Mouse (Mus musculus): ENCODE data around the gene Elavl3.
A peak's percentile ranks its signal among the peaks of the same experiment; 100 is the strongest.
"Not testable (repeated sequence)": the region's sequence is repeated elsewhere in the genome, so short reads cannot be mapped to it uniquely, and the experiment has no call there.

The Elavl3 gene

DNA sequence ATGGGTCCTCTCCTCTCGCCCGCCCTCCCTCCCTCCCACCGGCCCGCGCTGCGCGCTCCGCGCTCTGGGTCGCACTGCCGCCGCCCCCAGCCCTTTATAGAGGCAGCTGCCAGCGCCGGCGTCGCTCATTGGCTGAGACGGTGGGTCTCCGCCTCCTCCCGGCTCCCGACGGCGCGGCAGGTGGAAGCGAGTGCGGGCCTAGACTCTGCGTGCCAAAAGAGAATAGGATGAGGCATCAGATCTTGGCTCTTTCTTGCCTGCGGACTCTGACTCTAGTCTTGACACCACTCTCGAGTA, at the start of gene Elavl3:
Elavl3 (minus strand) TSS at position 66 of the 297 bp plus-strand sequence.
- DNase-seq (ENCODE audit: low spot score) = peak; percentile 75

- no peak for DNase-seq (ENCODE audit: low spot score)
Observed at GRCm38 (mm10) chr9:22099922-22100321, 48.1 kb upstream of the Elavl3 start.

DNA sequence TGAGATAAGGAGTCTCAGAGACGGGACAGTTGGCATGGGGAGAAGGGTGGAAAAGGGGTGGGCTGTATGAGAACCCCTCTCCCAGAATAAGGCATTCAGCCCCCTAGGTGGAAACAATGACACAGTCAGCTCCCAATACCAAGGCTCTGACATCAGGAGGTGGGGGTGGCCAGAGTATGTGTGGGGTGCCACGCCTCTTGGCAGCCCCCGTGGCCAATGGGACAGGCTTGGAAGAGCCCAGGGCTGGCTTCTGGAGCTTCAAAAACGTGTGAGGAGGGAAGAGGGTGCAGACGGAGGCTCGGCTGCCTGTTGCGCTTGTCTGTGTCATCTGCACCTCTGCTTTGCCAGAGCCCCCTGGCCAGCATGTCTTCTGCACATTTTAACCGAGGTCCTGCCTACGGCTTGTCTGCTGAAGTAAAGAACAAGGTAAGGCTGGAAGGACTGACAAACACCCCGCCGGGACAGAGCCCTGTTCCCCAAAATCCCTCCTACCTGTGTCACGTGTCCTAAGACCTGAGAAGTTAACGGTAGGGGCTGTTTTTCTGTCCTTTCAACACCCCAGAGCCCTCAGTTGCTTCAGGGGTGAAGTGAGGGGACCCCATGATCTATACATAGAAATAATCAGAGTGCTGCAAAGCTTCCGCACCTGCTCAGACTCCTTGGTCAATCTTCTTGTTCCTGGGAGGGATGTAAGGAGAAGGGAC, 47.3 kb upstream of the Elavl3 start, which contains the start of gene Cnn1:
Cnn1 (plus strand) TSS at position 224 of the 704 bp plus-strand sequence.
- DNase-seq (ENCODE audit: low spot score) = no peak

DNA sequence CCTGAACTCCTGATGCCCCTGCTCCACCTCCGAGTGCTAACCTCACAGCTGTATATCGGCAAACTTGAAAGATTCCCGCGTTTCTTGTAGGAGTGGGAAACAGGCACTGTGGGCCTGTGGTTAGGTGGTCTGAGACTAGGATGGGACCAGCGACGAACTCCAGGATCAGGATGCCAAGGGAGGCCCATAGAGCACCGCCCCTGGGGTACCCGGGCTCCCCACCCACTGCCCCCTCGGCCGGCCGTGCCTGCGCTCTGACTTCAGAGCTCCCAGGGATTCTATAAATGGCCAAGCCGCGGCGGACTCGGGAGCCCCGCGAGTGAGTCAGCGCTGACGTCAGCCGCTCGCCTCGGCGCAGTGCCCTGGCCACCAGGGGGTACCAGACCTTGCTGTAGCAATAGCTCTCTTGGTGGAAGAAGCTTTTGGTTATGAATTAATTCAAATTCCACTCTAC, 44.1 kb upstream of the Elavl3 start:
- peak; percentile 76 for DNase-seq (ENCODE audit: low spot score)

DNA sequence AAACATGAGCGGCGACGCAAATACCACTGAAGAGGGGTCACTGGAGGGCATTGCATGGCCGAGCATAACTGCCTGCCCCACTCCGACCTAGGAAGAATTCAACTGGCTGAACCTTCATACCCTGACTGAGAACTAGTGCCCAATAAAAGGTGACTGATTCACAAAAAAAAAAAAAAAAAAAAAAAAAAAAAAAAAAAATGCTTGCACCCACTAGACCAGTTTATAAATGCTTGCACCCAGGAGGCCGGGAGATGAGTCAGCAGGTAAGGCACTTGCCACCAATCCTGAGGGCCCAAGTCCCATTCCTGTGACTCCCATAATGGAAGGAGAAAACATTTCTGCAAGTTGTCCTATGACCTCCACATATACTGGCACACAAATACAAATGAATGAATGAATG, 40.9 kb upstream of the Elavl3 start:
- no peak for DNase-seq (ENCODE audit: low spot score)

DNA sequence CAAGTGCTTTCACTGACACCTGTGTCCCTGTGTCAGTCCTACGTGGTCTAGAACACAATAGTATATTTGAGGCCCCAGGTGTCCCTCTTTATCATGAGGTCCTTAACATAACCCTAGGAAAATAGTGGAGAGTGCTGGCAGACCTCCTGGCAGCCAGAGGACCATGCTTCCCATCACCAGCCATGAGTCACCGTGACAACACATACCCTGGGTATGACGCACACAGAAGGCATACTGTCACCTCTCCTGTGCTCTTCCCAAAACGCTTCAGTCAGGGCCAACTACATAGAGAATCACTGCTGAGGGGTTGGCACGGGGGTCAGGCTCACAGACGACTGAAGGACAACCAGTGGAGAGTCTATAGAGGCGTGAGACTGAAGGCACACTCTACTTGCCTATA, 38.2 kb upstream of the Elavl3 start:
- DNase-seq (ENCODE audit: low spot score) = no peak

- no peak for DNase-seq (ENCODE audit: low spot score)
Observed at GRCm38 (mm10) chr9:22089281-22089680, 37.5 kb upstream of the Elavl3 start.

- DNase-seq (ENCODE audit: low spot score) = no peak
Observed at GRCm38 (mm10) chr9:22087034-22087618, 35.3 kb upstream of the Elavl3 start.

DNA sequence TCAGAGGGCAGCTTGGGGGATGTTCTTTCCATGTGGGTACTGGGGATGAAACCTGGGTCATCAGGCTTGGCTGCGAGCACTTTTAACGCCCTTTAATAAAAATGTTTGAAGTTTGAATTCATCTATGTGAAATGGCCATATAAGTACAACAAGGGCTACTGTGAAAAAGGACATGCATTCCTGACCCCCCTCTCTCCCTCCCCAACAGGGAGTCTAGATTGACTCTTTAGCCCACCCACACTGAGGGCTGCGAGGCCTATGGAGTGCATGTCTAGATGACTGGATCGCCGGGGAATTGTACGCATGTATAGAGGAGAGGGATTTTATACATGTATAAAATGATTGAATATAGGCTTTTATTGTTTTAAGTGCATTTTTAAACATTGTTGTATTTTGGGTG, 34.2 kb upstream of the Elavl3 start:
- no peak for DNase-seq (ENCODE audit: low spot score)

DNA sequence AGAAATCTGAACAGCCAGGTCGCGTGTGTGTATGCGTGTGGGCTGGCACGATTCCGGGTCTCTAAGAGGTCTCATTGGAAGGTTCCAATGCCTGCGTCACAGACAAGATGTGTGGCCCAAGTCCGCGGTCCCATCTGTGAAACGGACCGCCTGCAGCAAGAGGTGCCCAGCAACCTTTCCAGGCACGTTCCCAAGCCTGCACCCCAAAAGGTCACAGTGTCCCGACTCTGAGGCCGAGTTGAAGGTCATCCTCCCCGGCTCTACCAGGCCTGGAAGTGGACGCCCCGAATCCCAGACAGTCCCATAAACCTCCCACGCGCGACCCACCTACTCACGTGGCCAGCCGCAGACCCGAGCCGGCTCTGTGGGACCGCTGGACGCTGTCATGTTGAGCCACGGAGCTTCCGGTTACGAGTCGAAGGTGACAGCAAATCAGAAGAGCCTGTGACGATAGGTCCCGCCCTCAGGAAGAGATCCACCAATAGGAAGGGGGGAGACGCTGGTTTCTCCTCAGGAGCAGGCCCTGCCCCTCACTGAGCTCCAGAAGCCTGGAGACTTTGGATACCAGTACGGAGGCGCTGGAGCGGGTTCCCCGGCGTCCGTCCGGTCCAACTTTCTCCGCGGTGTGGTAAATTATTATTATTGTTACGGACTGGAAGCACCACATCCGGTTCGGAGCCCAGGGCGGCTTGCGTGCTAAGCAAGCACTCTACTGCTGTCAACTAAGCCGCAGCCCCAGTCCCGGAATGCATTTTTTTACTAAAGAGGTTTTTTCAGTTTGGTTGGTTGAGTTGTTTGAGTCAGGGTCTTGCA, 33.4 kb upstream of the Elavl3 start, which contains the start of gene Ecsit:
Ecsit (minus strand) TSS at position 417 of the 813 bp plus-strand sequence.
- DNase-seq (ENCODE audit: low spot score) = peak; percentile 88

- no peak for DNase-seq (ENCODE audit: low spot score)
Observed at GRCm38 (mm10) chr9:22084667-22085021, 32.8 kb upstream of the Elavl3 start.

GRCm38 (mm10) chr9:22076223-22076622, 24.4 kb upstream of the Elavl3 start:
- no peak for DNase-seq (ENCODE audit: low spot score)

DNA sequence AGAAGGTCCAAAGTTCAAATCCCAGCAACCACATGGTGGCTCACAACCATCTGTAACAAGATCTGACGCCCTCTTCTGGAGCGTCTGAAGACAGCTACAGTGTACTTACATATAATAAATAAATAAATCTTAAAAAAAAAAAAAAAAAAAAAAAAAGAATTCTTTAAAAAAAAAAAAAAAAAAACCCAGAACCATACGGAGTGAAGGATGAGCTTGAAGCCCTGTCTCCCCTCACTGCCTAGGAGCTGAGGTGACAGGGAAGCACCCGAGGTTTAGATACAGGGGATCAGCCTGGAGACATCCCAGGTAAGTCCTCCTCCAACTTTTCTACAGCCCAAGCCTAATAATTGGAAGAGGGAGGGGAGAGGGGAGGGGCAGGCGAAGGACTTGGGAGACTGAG, 24.0 kb upstream of the Elavl3 start:
- DNase-seq (ENCODE audit: low spot score) = not testable (repeated sequence)

- DNase-seq (ENCODE audit: low spot score) = no peak
Observed at GRCm38 (mm10) chr9:22072276-22072675, 20.5 kb upstream of the Elavl3 start.

DNA sequence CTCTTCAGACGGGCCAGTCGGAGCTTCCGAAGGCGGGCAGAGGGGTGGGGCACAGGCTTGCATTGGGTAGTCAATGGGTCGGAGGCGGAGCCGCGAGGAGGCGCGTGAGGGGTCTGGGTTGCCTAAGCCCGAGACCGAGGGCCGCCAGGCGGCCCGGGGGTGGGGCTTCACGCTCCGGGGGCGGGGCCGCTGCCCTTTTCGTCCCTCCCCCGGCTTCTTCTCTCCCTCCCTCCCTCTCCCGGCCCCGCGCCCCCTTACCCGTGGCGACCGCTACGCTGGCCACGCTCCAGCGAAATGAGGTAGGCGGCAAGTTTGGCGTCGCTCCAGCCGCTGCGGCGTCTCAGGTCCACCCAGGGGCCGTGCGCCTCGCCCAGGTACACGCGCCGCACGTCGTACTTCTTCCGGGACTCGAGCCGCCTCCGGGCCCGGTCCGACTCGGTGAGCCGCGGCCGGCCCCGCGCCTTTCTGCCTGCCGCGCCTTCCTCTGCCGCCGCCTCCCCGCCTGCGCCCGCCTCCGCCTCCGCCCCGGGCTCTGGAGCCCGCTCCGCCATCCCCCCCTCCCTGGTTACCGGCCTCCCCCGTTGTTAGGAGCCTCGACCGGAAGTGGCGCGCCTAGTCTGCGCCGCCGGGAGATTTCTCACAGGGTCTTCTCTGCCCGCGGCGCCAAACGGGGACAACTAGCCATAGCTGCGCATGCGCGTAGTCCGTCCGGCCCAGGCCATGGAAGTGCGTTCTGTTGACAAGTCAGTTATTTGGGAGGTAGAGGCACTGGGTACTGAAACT, 19.2 kb upstream of the Elavl3 start, which contains the start of the genes Gm49318 and Zfp653:
Gm49318 (minus strand) TSS at position 469 of the 783 bp plus-strand sequence.
Zfp653 (minus strand) TSS at position 586 of the 783 bp plus-strand sequence.
- DNase-seq (ENCODE audit: low spot score) = peak; percentile 89

DNA sequence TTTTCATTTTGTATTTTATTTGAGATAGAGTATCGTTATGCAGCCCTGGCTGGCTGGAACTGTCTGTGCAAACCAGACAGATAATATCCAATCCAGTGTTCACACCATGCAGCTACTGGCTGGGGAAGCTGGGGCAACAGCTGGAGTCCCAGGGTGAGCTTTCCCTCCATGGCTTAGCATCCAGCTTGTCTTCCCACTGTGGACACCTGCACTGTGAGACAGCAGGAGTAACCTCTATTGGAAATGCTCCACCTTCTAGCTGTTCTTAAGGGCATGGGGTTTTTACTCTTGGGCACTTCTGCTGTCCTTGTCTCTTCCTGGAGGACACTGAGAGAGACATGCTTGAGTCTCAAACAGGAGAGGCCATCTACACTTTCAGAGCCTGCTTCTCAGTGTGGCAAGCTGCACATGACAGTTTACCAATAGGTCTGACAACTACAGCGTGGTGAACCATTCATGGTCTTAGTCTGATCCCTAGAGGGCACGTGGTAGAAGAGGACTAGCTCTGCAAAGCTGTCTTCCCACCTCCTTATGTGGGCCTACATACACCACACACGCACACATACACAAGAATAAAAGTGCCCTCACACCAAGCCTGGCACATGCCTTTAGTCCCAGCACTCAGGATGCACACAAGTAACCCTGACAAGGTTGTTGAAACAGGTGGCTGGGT, 18.2 kb upstream of the Elavl3 start:
- no peak for DNase-seq (ENCODE audit: low spot score)

DNA sequence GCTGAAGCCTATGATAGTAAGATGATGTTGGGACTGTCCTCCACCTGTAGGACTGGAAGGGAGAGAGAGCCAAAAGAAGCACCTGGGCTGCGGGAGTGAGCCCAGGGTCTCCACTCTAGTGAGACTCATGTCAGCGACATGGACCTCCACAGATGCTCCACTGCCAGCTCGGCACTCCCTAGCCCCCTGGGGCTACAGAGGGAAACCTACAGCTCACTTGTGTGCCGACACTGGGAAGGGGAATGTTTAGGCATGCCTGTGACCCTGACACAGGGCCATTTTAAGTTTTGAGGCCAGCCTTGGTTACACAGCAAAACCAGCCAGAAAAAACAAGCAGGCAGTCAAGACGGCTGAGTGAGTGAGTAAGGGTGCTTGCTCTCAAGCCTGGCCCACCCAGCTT, 15.4 kb upstream of the Elavl3 start:
- DNase-seq (ENCODE audit: low spot score) = no peak

- peak; percentile 39 for DNase-seq (ENCODE audit: low spot score)
Observed at GRCm38 (mm10) chr9:22066433-22066832, 14.6 kb upstream of the Elavl3 start.

DNA sequence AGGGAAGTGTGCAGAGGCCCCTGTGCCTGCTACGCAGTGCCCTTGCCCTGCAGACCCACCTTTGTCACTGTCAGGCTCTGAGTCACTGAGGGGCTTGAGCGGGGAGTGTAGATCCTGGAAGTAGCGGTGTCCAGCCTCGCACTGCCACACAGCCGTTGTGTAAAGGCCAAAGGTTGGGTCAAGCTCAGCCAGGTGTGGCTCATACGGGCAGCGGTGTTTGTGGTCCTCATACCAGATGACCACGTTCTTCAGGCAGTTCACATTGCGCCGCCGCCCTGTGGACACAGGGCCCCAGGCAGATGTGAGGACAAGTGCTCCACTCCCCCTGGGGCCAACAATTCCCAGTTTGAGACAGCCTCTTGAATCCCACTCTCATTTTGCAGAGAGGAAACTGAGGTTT, 13.8 kb upstream of the Elavl3 start:
- DNase-seq (ENCODE audit: low spot score) = no peak

- DNase-seq (ENCODE audit: low spot score) = no peak
Observed at GRCm38 (mm10) chr9:22064341-22064740, 12.5 kb upstream of the Elavl3 start.

DNA sequence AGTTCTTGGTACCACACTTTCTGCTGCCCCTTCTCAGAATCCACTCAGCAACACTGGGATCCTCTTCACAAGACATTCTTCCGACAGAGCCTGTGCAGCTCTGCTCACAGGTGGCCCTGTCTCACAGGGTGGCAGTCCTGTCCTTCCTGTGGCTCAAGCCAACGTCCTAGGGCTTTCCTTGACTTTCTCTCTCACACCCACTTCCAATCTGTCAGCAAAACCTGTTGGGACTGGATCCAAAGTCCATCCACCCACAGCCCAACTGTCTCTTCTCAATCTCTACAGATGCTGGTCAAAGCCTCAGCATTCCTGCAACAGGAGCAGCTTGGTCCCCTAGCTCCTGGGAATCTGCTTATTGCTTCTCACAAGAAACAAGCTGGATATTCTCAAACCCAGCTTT, 9.5 kb upstream of the Elavl3 start:
- DNase-seq (ENCODE audit: low spot score) = no peak

Data from MN1 (cell line).